Mouse (Mus musculus): ENCODE measurements around the gene Aff1. TPM values are rescaled to one million over a fixed set of nuclear protein-coding genes. Genes with fewer than 3 reads are reported as not detected.

Aff1 gene
- polyA plus RNA-seq, 1 experiment: 16.2 TPM

DNA sequence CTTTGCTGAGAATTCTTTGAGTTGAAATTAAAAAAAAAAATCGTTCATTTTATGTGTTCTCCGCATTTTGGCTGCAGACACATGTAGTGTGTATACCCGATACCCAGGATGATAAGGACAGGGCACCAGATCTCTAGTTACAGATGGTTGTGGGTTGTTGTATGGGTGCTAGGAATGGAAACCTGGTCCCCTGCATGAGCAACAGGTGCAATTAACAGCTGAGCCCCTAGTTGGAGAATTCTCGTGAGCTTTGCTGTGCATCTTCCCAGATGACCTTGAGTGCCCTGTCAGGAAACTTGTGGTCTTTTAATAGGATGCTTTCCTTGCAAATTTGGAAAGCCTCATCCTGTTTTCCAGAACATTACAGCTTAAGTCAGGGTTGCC, 74.2 kb downstream of the Aff1 start:
- H3K27me3 ChIP-seq (ENCODE audit: control insufficient read depth, insufficient read depth, low read length): no peaks in the 10 kb centered on the region
- no peaks in the 10 kb centered on the region for H3K36me3 ChIP-seq (ENCODE audit: control insufficient read depth, insufficient read depth, low read length)
- 89% methylated on average over 4 of the region's 4 CpGs for WGBS
- no peak overlapping the region for H3K4me3 ChIP-seq (ENCODE audit: extremely low read depth, insufficient read depth, insufficient read length)
- no peak for TF ChIP-seq CTCF (IDR thresholded peaks at IDR 0.05; ENCODE audit: extremely low read depth, insufficient read depth, insufficient read length, insufficient replicate concordance)
- TF ChIP-seq POLR2A (IDR thresholded peaks at IDR 0.05; ENCODE audit: low read depth, low read length): no peak
- H3K4me1 ChIP-seq (ENCODE audit: control insufficient read depth, insufficient read depth, insufficient read length): peaks cover 24% of the 10 kb centered on the region
- 0 out of 2 replicates have a peak overlapping the region, but pooled peaks have one; percentile 3 for H3K27ac ChIP-seq (ENCODE audit: insufficient read depth, low read length)
- DNase-seq (ENCODE audit: low read depth in 1 of 2, low spot score in 2 of 2): no peak

DNA sequence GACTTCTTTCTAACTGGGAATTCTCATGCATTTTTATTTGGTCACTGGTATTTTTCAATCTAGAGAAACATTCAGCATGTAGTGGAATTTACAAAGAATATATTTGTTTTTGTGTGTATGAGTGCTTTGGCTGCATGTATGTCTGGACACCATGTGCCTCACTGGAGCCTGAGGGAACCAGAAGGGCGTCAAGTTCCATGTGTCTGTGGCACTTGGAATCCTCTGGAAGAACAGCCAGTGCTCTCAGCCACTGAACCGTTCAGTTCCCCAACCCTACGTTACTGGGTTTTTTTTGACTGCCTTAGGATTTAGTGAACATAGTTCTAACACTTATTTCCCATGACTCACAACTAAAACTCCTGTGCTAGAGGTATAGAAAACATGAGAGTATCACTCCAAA, 76.8 kb downstream of the Aff1 start:
- 73% methylated on average over 3 of the region's 3 CpGs for WGBS
- no peak overlapping the region for H3K4me3 ChIP-seq (ENCODE audit: extremely low read depth, insufficient read depth, insufficient read length)
- no peak overlapping the region for H3K27ac ChIP-seq (ENCODE audit: insufficient read depth, low read length)
- no peaks in the 10 kb centered on the region for H3K36me3 ChIP-seq (ENCODE audit: control insufficient read depth, insufficient read depth, low read length)
- TF ChIP-seq POLR2A (IDR thresholded peaks at IDR 0.05; ENCODE audit: low read depth, low read length): no peak
- peaks cover 10% of the 10 kb centered on the region; the same call in 1 of the 2 replicates for H3K4me1 ChIP-seq (ENCODE audit: control insufficient read depth, insufficient read depth, insufficient read length)
- H3K27me3 ChIP-seq (ENCODE audit: control insufficient read depth, insufficient read depth, low read length): no peaks in the 10 kb centered on the region
- DNase-seq (ENCODE audit: low read depth in 1 of 2, low spot score in 2 of 2): no peak

DNA sequence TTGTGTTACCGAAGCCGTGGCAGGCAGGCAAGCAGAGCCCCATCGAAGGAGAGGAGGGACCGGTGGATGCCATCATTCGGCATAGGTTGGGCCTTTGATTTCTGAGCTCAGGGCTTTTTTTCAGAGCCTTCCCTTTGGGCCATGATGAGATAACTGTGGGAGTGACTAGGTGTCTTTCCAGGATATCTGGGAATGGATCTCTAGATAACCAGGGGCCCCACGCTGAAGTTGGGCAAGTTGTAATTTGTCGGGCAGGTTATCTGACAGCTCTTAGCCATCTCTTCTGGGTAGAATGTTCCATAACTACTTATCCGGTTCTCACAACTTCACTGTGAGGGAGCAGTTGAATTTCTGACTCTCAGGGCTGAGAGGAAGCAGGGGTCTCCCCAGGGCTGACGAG, 77.5 kb downstream of the Aff1 start:
- Histone ChIP-seq H3K36me3 (ENCODE audit: control insufficient read depth, insufficient read depth, low read length) (no peaks in the 10 kb centered on the region), H3K27ac (ENCODE audit: insufficient read depth, low read length) (no peak overlapping the region), H3K4me1 (ENCODE audit: control insufficient read depth, insufficient read depth, insufficient read length) (peaks cover 13% of the 10 kb centered on the region; the same call in 1 of the 2 replicates), H3K4me3 (ENCODE audit: extremely low read depth, insufficient read depth, insufficient read length) (no peak overlapping the region), H3K27me3 (ENCODE audit: control insufficient read depth, insufficient read depth, low read length) (no peaks in the 10 kb centered on the region)
- WGBS: 81% methylated on average over 9 of the region's 9 CpGs
- no peak for DNase-seq (ENCODE audit: low read depth in 1 of 2, low spot score in 2 of 2)
- TF ChIP-seq CTCF (IDR thresholded peaks at IDR 0.05; ENCODE audit: extremely low read depth, insufficient read depth, insufficient read length, insufficient replicate concordance): no peak
- TF ChIP-seq POLR2A (IDR thresholded peaks at IDR 0.05; ENCODE audit: low read depth, low read length): no peak

DNA sequence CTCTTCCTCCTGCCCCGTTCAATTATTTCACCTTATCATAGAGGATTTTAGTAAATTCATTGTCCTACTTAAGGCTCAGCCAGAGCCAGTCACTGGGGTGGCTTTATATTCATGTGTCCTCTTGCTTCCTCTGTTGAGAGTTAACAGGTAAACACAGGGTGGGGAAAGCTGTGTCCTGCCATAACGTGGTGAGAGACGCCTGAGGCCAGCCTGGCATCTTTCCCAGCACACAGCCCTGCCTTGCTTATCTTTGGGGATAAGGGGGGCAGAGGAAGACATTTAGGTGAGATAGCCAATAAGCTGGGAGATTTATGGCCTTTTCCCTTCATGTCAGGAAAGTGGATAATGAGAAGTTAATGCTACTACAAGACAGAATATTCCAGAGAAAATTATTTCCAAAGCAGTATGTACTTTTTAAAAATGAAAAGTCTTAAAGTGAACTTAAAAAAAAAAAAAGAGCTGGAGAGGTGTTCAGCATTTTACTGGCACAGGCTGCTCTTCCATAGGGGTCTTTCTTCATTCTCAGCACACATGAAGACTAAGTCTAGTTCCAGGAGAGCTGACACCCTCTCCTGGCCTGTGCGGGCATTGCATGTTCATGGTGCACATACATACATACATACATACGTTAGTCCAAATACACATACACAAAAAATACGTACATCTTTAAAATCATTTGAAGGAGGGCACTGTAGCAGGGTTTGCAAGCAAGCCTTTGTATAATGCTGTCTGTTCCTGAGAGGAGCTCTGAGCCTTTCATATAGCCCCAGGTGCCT, 78.5 kb downstream of the Aff1 start:
- H3K27ac ChIP-seq (ENCODE audit: insufficient read depth, low read length): no peak overlapping the region
- H3K4me3 ChIP-seq (ENCODE audit: extremely low read depth, insufficient read depth, insufficient read length): no peak overlapping the region
- H3K27me3 ChIP-seq (ENCODE audit: control insufficient read depth, insufficient read depth, low read length): no peaks in the 10 kb centered on the region
- no peak for DNase-seq (ENCODE audit: low read depth in 1 of 2, low spot score in 2 of 2)
- 83% methylated on average over 6 of the region's 6 CpGs for WGBS
- TF ChIP-seq POLR2A (IDR thresholded peaks at IDR 0.05; ENCODE audit: low read depth, low read length) (no peak), CTCF (IDR thresholded peaks at IDR 0.05; ENCODE audit: extremely low read depth, insufficient read depth, insufficient read length, insufficient replicate concordance) (no peak)
- H3K4me1 ChIP-seq (ENCODE audit: control insufficient read depth, insufficient read depth, insufficient read length): peaks cover 13% of the 10 kb centered on the region; the same call in 1 of the 2 replicates
- no peaks in the 10 kb centered on the region for H3K36me3 ChIP-seq (ENCODE audit: control insufficient read depth, insufficient read depth, low read length)

DNA sequence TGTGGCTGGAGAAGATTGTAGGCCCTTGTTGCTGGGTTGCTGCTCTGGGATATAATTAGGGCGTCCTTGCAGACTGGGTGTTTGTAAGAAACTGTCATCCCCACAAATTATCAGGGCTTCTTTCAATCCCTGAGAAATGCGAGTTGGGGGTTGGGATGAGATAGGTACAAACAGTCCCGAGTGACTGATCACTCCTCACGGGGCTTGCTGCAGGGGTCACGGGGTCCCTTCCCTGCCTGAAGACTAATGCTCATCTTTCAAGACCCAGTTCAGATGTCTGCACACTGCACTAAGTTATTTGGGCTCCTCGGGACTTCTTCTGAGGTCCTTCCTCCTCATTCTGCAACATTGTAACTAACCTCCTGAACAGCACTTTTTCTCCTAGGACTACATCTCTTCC, 79.2 kb downstream of the Aff1 start:
- Histone ChIP-seq H3K4me3 (ENCODE audit: extremely low read depth, insufficient read depth, insufficient read length) (no peak overlapping the region), H3K36me3 (ENCODE audit: control insufficient read depth, insufficient read depth, low read length) (no peaks in the 10 kb centered on the region), H3K27me3 (ENCODE audit: control insufficient read depth, insufficient read depth, low read length) (no peaks in the 10 kb centered on the region), H3K4me1 (ENCODE audit: control insufficient read depth, insufficient read depth, insufficient read length) (peaks cover 13% of the 10 kb centered on the region; the same call in 1 of the 2 replicates), H3K27ac (ENCODE audit: insufficient read depth, low read length) (no peak overlapping the region)
- 82% methylated on average over 6 of the region's 6 CpGs for WGBS
- TF ChIP-seq CTCF (IDR thresholded peaks at IDR 0.05; ENCODE audit: extremely low read depth, insufficient read depth, insufficient read length, insufficient replicate concordance): no peak
- TF ChIP-seq POLR2A (IDR thresholded peaks at IDR 0.05; ENCODE audit: low read depth, low read length): no peak
- no peak for DNase-seq (ENCODE audit: low read depth in 1 of 2, low spot score in 2 of 2)

DNA sequence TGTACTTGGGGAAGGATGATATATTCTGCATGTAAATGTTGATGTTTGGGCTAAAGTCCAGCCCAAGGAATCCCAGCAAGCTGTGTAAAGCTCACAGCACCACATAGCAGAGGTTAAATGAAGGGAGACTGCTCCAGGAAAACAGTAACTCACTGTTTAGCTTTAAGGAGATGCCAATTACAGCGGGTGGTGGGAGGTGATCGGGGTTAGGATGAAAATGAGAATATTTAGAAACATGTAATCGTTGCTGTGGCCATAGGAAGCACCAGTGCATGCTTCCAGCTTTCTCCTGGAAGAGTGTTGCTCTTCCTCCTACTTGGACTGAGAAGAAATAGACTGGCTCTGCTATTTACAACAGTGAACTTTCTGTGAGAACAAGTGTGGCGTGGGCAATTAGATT, 80.1 kb downstream of the Aff1 start:
- Histone ChIP-seq H3K27ac (ENCODE audit: insufficient read depth, low read length) (no peak overlapping the region), H3K36me3 (ENCODE audit: control insufficient read depth, insufficient read depth, low read length) (no peaks in the 10 kb centered on the region), H3K4me3 (ENCODE audit: extremely low read depth, insufficient read depth, insufficient read length) (no peak overlapping the region), H3K27me3 (ENCODE audit: control insufficient read depth, insufficient read depth, low read length) (no peaks in the 10 kb centered on the region), H3K4me1 (ENCODE audit: control insufficient read depth, insufficient read depth, insufficient read length) (peaks cover 13% of the 10 kb centered on the region; the same call in 1 of the 2 replicates)
- no peak for DNase-seq (ENCODE audit: low read depth in 1 of 2, low spot score in 2 of 2)
- no peak for TF ChIP-seq POLR2A (IDR thresholded peaks at IDR 0.05; ENCODE audit: low read depth, low read length)
- no peak for TF ChIP-seq CTCF (IDR thresholded peaks at IDR 0.05; ENCODE audit: extremely low read depth, insufficient read depth, insufficient read length, insufficient replicate concordance)
- WGBS: 76% methylated on average over 4 of the region's 4 CpGs

DNA sequence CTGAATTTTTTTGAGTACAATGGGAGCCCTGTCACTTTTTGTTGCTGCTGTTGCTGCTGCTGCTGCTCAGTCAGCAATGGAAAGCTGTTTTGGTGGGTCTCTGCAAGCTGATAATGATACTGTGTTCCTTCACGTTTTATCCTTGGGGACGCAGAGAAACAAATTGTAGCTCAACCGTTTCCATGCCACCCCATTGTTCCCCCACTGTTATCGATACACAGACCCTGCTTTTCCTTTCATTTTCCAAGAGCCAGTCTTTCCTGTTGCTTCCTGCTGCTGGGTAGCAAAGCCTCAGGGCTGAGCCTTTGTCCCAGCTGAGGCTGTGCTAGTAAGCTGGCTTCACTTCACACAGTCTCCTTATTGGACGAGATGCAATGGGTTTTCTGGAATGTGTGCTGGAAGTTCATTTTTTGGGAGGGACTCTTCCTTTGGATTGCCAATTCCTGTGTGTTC, 81.0 kb downstream of the Aff1 start:
- Histone ChIP-seq H3K27ac (ENCODE audit: insufficient read depth, low read length) (no peak overlapping the region; the same call in 1 of the 2 replicates), H3K27me3 (ENCODE audit: control insufficient read depth, insufficient read depth, low read length) (no peaks in the 10 kb centered on the region), H3K4me3 (ENCODE audit: extremely low read depth, insufficient read depth, insufficient read length) (no peak overlapping the region), H3K4me1 (ENCODE audit: control insufficient read depth, insufficient read depth, insufficient read length) (peaks cover 13% of the 10 kb centered on the region), H3K36me3 (ENCODE audit: control insufficient read depth, insufficient read depth, low read length) (no peaks in the 10 kb centered on the region)
- TF ChIP-seq CTCF (IDR thresholded peaks at IDR 0.05; ENCODE audit: extremely low read depth, insufficient read depth, insufficient read length, insufficient replicate concordance) (no peak), POLR2A (IDR thresholded peaks at IDR 0.05; ENCODE audit: low read depth, low read length) (no peak)
- WGBS: 61% methylated on average over 5 of the region's 5 CpGs
- no peak for DNase-seq (ENCODE audit: low read depth in 1 of 2, low spot score in 2 of 2)

Measured in spleen, adult 2 months (tissue).